Mouse (Mus musculus): ENCODE measurements at regions not wholly inside any gene's neighbourhood (a gene's known extent, or its start where the extent isn't known, plus 50 kb on each side); places are given as distances from the start of the nearest gene placed in this dataset.

GRCm38 (mm10) chr10:19274985-19275384 lies 81.3 kb upstream of the Olig3 start:
- TF ChIP-seq GATA1 (IDR thresholded peaks at IDR 0.05; ENCODE audit: low read length) (no peak), TAL1 (IDR thresholded peaks at IDR 0.05; ENCODE audit: low read length) (no peak)
